Mouse (Mus musculus) kidney, postnatal 25 days (tissue): ENCODE measurements around the gene Fsip1.
"Not testable (repeated sequence)": the region's sequence is repeated elsewhere in the genome, so short reads cannot be mapped to it uniquely, and the experiment has no call there.

ENCODE experiments used
- DNase-seq, 2 experiments: peaks; one replicate each; pipeline ENCODE4 v3.0.0; 2021; ENCODE audit warnings: mixed read lengths in 2 of 2

Gene Fsip1

GRCm38 (mm10) chr2:118256621-118257053, at the start of gene Fsip1:
Gene Fsip1 (minus strand): TSS chr2:118256966.
- peak; percentile 92 to 96 for DNase-seq

GRCm38 (mm10) chr2:118306522-118306895, 49.7 kb upstream of the Fsip1 start:
- DNase-seq: no peak

DNA sequence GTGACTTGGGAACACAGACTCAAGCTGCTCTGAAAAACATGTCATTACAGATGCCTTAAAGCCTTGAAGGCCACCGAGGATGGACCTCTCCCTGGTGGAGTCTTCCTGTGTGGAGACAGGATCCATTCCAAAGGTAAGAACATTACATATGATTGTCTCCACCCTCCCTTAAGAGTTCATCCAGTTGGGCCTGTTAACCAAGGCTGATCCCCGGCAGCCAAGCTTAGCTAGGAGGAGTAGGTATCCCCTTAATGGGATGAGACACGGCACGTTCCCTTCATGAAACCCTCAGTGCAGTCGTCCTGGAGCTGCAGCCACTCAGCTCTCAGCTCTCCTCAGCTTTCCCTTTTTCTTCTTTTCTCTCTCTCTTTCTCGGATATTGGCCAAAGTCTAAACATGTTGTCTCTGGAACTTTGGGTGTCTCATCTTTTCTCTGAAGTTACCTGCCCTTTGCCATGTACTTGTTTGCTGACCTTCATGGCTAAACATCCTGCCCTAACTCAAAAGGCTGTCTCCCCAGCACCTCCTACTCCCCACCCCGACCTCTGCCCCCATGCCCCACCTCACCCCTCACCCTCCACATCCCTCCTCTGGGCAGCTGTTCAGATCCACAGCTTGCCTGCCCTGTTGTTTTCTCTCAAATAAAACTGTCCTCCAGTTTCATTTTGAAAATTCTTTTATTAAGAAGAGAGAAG, 49.2 kb upstream of the Fsip1 start:
- DNase-seq: no peak

- no peak for DNase-seq
These were observed 46.7 kb upstream of the Fsip1 start for GRCm38 (mm10) chr2:118303456-118303855.

GRCm38 (mm10) chr2:118301656-118302055, 44.9 kb upstream of the Fsip1 start:
- DNase-seq: no peak

DNA sequence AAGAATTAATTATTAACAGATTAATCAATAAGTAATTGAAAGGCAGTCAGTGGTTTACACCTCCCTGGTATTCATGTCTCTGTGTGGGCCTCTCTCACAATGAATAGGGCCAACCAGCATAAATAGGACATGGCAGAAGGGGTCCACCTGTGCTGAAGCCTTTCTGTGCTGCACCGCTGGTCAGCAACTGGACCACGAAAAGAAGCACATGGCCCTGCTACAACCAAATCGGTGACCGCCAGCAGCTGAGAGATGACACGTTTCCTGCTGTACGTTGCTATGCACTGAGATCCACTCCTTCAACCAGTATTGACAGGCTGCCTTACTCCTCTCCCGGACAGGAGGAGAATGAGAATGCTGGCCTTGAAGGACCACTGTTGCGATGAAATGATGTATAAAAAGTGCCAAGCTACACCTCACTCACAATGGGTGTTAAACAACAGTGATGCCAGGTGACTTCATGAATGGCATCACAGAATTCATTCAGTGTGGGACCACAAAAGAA, 44.3 kb upstream of the Fsip1 start:
- DNase-seq: no peak

DNA sequence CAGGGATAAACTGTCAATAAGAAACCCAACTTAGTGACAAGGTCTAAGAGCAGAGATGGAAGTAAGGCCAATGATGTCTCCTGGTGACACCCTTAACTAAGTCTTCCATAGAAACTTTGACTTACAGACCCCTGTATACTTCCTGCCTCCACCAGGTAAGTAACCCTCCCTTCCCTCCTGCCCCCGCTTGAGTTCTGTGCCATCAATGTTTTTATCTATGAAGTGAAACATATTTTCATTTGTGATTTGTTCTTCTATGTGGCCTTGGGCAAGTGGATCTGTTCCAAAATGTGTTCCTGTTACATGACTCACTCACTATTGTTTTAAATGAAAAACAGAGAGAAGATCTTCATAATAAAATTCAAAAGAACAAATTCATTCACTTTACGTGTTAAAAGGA, 43.2 kb upstream of the Fsip1 start:
- DNase-seq: no peak

DNA sequence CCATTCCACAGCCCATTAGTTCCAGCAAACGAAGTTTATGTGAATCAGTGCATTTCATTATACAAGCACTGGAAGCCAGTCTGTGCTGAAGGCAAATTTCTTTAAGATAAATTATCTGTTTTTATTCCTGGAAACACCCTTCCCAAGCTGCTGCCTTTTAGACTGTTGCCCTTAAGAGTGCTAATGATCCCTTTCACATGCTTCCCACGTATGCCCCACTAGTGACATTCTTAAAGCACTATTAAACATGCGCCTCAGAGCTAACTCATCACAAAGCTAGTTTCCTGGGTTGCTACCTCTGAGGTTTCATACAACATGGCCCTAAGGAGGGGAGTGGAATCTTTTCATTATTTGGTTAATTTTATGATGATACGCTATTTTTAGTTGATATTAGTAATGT, 41.8 kb upstream of the Fsip1 start:
- no peak for DNase-seq

DNA sequence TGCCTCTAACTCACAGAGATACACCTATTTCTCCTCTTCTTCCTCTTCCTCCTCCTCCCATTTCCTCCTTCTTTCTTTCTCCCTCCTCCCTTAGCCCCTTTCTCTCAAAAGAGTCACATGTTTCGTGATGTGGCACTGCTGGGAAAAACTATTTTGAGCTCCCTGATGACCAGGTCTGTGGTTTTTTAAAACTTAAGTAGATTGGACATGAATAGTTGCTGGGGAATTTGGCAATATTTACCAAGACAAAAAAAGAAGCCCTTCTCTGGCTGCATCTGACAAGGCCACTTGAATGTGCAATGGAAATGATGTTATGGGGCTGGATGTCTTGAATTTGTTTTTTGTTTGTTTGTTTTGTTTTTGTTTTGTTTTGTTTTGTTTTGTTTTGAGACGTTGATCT, 41.2 kb upstream of the Fsip1 start:
- no peak for DNase-seq

GRCm38 (mm10) chr2:118295505-118295904, 38.7 kb upstream of the Fsip1 start:
- DNase-seq: peak in 1 of 2 experiments; percentile 36

- DNase-seq: no peak
These were observed 36.8 kb upstream of the Fsip1 start for GRCm38 (mm10) chr2:118293583-118293982.

- DNase-seq: not testable (repeated sequence)
These were observed 32.3 kb upstream of the Fsip1 start for GRCm38 (mm10) chr2:118289066-118289460.

DNA sequence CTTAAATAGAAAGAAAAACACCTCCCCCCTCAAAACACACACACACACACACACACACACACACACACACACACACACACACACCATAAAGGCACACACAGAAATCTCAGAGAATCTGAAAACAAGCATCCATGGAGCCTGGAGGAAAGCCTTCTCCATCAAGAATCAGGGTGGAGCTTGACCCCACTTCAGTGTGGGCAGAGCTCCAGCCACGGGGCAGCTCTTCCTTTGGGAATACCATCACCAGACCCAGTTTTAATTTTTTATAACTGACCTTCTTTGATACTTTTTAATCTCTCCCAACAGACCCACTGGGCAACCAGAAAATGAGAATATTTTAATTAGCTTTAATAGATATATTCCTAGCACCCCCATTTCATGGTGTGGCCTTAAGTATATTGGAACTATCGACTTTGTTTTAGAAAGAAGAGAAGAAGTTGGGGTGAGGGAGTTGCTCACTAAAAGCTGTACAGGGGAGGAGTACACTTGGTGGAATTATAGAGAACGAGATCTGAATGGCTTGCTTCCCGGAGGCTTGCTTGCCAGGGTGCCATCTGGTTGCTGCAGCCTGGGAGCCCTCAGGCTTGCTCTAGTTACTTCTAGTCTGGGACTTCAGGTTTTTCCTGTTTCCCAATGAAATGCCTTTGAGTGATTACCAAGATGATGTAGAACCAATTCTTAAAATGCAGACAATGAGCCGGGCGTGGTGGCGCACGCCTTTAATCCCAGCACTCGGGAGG, 31.7 kb upstream of the Fsip1 start:
- DNase-seq: no peak

DNA sequence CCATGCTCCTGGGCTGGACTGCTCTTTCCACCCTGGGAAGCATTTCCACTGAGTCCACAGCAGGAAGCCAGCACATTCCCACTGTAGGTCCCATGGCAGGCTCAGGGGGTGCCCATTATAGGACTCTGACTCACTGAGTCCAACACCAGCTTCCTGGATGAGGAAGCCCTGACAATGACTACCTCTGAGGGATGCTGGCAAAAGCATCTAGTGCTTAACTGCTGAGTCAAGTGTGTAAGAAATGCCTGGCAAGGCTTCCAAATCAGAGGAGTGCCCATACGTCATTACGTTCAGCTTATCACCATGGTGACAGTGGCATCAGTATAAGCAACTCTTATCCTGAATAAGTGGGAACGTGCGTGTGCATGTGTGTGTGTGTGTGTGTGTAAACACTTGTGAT, 30.9 kb upstream of the Fsip1 start:
- DNase-seq: no peak

- DNase-seq: no peak
These were observed 25.7 kb upstream of the Fsip1 start for GRCm38 (mm10) chr2:118282467-118282866.

DNA sequence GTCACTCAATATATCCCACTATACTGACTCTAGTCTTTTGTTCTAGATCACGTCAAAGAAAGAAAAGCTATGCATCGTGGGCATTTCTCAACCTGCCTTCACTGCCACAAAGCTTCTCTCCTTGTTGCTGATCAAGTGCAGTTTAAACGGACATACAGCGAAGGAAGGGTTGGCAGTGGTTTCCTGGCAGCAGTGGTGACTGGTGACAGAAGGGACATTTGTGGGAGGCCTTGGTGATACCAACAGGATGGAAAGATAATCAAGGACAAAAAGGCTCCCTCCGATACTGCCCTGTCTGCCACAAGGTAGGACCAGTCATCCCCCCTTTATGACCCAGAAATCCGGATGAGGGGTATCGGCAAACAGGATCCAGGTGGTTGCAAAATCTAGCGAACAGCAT, 21.5 kb upstream of the Fsip1 start:
- DNase-seq: no peak

DNA sequence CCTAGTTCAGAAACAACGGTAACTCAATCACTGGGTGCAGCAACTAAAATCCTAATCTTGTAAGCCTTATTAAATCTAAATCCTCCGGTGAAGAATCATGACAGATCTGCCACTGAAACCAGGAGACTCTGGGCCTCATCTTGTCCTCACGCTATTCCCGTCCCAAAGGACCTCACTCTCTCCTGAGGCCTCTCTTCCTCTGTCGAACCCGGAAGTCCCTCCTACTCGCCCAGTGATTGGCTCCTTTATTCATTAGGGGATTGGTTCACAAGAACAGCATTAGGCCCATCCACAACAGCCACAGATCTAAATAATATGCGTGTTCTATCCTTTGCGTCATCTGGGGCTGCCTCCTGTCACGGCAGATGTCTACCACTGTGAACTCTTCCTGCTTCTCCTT, 14.8 kb upstream of the Fsip1 start:
- DNase-seq: no peak

DNA sequence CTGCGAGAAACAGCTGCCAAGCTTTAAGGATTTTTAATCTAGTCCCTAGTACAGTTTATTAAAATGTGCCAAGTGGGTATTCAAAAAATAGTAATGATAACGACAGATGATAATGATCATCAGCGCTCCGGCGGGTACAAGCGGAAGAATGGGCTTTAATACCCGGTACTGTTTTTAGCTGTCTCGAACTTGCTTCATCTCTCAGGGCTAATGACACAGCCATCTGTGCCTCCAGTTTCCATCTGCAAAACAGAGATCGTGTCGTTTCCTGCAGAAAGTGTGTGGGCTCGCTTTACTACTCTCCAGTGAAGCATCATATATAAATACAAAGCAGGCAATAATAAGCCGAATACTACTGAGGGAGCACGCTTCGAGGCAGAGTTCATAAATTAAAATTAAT, 13.4 kb upstream of the Fsip1 start:
- no peak for DNase-seq

DNA sequence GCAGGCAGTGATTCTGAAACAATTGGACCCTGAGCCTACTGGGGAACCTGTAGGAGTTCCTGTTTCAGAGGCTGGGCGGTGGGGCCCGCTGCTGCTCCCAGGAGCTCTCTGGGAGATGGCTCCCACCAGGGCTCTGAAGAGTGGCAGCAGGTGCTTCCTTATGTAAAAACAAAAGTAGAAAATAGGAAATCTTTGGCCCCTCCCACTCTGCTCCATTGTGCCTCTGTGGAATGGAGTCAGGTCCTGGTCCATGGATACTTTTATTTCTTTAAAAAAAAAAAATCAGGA, 7.1 kb upstream of the Fsip1 start:
- no peak for DNase-seq

- DNase-seq: peak in 1 of 2 experiments; percentile 65
These were observed 6.6 kb upstream of the Fsip1 start for GRCm38 (mm10) chr2:118263151-118263913.

- DNase-seq: no peak
These were observed 5.9 kb upstream of the Fsip1 start for GRCm38 (mm10) chr2:118262673-118263072.

GRCm38 (mm10) chr2:118259746-118260145, 3.0 kb upstream of the Fsip1 start:
- no peak for DNase-seq

- DNase-seq: no peak
These were observed 328 bp upstream of the Fsip1 start for GRCm38 (mm10) chr2:118257094-118257493.

DNA sequence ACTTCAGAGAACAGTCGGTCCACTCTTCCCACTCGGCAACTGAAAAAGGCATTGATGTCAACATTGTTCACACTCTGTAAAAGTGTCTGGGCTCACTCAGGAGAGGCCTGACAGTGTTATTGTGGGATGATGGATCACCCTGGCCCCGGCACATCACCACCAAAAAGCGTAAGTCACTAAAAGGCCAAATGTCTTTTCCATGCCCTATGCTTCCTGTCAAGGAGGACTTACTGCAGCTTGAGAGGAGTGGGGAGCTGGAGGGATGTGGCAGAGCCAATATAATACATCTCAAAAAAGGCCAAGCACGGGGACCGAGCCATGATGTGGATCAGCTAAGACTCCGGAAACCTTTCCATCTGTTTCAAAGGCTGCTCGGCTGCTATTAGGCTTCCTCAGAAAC, 2.2 kb downstream of the Fsip1 start:
- DNase-seq: peak in 1 of 2 experiments; percentile 34
